Mouse (Mus musculus): ENCODE data around the gene Cnnm2. TPM values are rescaled to one million over a fixed set of nuclear protein-coding genes. Genes with fewer than 3 reads are reported as not detected.

Cnnm2 gene
- polyA plus RNA-seq, 1 experiment from 2014 or later, result 3.1 TPM

GRCm38 (mm10) chr19:46877886-46878285 is 116.5 kb downstream of the Cnnm2 start:
- H3K9me3 ChIP-seq, result no peaks in the 10 kb centered on the region
- H3K4me2 ChIP-seq, result no peak overlapping the region
- no peak overlapping the region for H3K4me3 ChIP-seq (replicated peaks)
- peaks cover 3% of the 10 kb centered on the region; the same call in 1 of the 2 replicates for H3K36me3 ChIP-seq
- H3K9ac ChIP-seq, result no peak overlapping the region
- H3K4me1 ChIP-seq, result no peaks in the 10 kb centered on the region
- 86% methylated on average over 13 of the region's 13 CpGs for WGBS
- ATAC-seq (ENCODE audit: insufficient read depth, low FRiP score, low read depth), result no peak
- no peaks in the 10 kb centered on the region for H3K27me3 ChIP-seq (replicated peaks)
- no peak overlapping the region for H3K27ac ChIP-seq

- Histone ChIP-seq H3K9ac (no peak overlapping the region), H3K27me3 (replicated peaks) (no peaks in the 10 kb centered on the region), H3K4me1 (no peaks in the 10 kb centered on the region), H3K9me3 (no peaks in the 10 kb centered on the region), H3K4me2 (no peak overlapping the region), H3K4me3 (replicated peaks) (no peak overlapping the region), H3K27ac (no peak overlapping the region), H3K36me3 (peaks cover 3% of the 10 kb centered on the region; the same call in 1 of the 2 replicates)
- WGBS, result 46% methylated on average over 13 of the region's 13 CpGs
- ATAC-seq (ENCODE audit: insufficient read depth, low FRiP score, low read depth), result no peak
Measured at GRCm38 (mm10) chr19:46878346-46878745, 117.0 kb downstream of the Cnnm2 start.

- Histone ChIP-seq H3K4me3 (replicated peaks) (no peak overlapping the region), H3K9ac (no peak overlapping the region), H3K9me3 (no peaks in the 10 kb centered on the region), H3K27ac (no peak overlapping the region), H3K36me3 (peaks cover 12% of the 10 kb centered on the region; the same call in 1 of the 2 replicates), H3K4me1 (no peaks in the 10 kb centered on the region), H3K27me3 (replicated peaks) (no peaks in the 10 kb centered on the region), H3K4me2 (no peak overlapping the region)
- ATAC-seq (ENCODE audit: insufficient read depth, low FRiP score, low read depth), result no peak
- WGBS, result 96% methylated on average over 2 of the region's 2 CpGs
Measured at GRCm38 (mm10) chr19:46879876-46880275, 118.5 kb downstream of the Cnnm2 start.

GRCm38 (mm10) chr19:46885365-46885764 is 124.0 kb downstream of the Cnnm2 start:
- no peaks in the 10 kb centered on the region for H3K9me3 ChIP-seq
- H3K4me2 ChIP-seq, result no peak overlapping the region
- no peak for ATAC-seq (ENCODE audit: insufficient read depth, low FRiP score, low read depth)
- WGBS, result 92% methylated on average over 4 of the region's 4 CpGs
- H3K36me3 ChIP-seq, result peaks cover 46% of the 10 kb centered on the region; the same call in 1 of the 2 replicates
- no peak overlapping the region for H3K9ac ChIP-seq
- H3K27ac ChIP-seq, result peak overlapping the region; percentile 33; the same call in 1 of the 2 replicates
- H3K4me1 ChIP-seq, result no peaks in the 10 kb centered on the region
- no peaks in the 10 kb centered on the region for H3K27me3 ChIP-seq (replicated peaks)
- H3K4me3 ChIP-seq (replicated peaks), result no peak overlapping the region

- no peaks in the 10 kb centered on the region for H3K27me3 ChIP-seq (replicated peaks)
- H3K36me3 ChIP-seq, result peaks cover 50% of the 10 kb centered on the region; the same call in 1 of the 2 replicates
- no peak overlapping the region for H3K9ac ChIP-seq
- WGBS, result 79% methylated on average over 7 of the region's 7 CpGs
- no peak overlapping the region for H3K4me2 ChIP-seq
- H3K9me3 ChIP-seq, result no peaks in the 10 kb centered on the region
- no peak overlapping the region for H3K27ac ChIP-seq
- H3K4me3 ChIP-seq (replicated peaks), result no peak overlapping the region
- ATAC-seq (ENCODE audit: insufficient read depth, low FRiP score, low read depth), result no peak
- no peaks in the 10 kb centered on the region for H3K4me1 ChIP-seq
Measured at GRCm38 (mm10) chr19:46886826-46887225, 125.4 kb downstream of the Cnnm2 start.

GRCm38 (mm10) chr19:46887811-46888527 is 126.6 kb downstream of the Cnnm2 start:
- Histone ChIP-seq H3K4me2 (no peak overlapping the region), H3K9me3 (no peaks in the 10 kb centered on the region), H3K4me3 (replicated peaks) (no peak overlapping the region), H3K36me3 (peaks cover 47% of the 10 kb centered on the region; the same call in 1 of the 2 replicates), H3K9ac (no peak overlapping the region), H3K27me3 (replicated peaks) (no peaks in the 10 kb centered on the region), H3K4me1 (no peaks in the 10 kb centered on the region), H3K27ac (no peak overlapping the region)
- ATAC-seq (ENCODE audit: insufficient read depth, low FRiP score, low read depth), result no peak
- WGBS, result 71% methylated on average over 14 of the region's 14 CpGs

- Histone ChIP-seq H3K9me3 (no peaks in the 10 kb centered on the region), H3K9ac (no peak overlapping the region), H3K4me3 (replicated peaks) (no peak overlapping the region), H3K4me2 (no peak overlapping the region), H3K27me3 (replicated peaks) (no peaks in the 10 kb centered on the region), H3K36me3 (peaks cover 39% of the 10 kb centered on the region; the same call in 1 of the 2 replicates), H3K27ac (no peak overlapping the region), H3K4me1 (no peaks in the 10 kb centered on the region)
- no peak for ATAC-seq (ENCODE audit: insufficient read depth, low FRiP score, low read depth)
- WGBS, result 93% methylated on average over 8 of the region's 8 CpGs
Measured at GRCm38 (mm10) chr19:46889666-46890065, 128.3 kb downstream of the Cnnm2 start.

- H3K4me3 ChIP-seq (replicated peaks), result no peak overlapping the region
- 94% methylated on average over 8 of the region's 8 CpGs for WGBS
- no peak overlapping the region for H3K4me2 ChIP-seq
- H3K9me3 ChIP-seq, result no peaks in the 10 kb centered on the region
- ATAC-seq (ENCODE audit: insufficient read depth, low FRiP score, low read depth), result no peak
- H3K9ac ChIP-seq, result no peak overlapping the region
- H3K27me3 ChIP-seq (replicated peaks), result no peaks in the 10 kb centered on the region
- H3K27ac ChIP-seq, result no peak overlapping the region
- no peaks in the 10 kb centered on the region for H3K4me1 ChIP-seq
- H3K36me3 ChIP-seq, result peaks cover 34% of the 10 kb centered on the region; the same call in 1 of the 2 replicates
Measured at GRCm38 (mm10) chr19:46890657-46891056, 129.3 kb downstream of the Cnnm2 start.

- Histone ChIP-seq H3K4me3 (replicated peaks) (no peak overlapping the region), H3K9ac (no peak overlapping the region), H3K4me1 (no peaks in the 10 kb centered on the region), H3K4me2 (no peak overlapping the region), H3K27me3 (replicated peaks) (no peaks in the 10 kb centered on the region), H3K36me3 (peaks cover 43% of the 10 kb centered on the region; the same call in 1 of the 2 replicates), H3K9me3 (no peaks in the 10 kb centered on the region), H3K27ac (no peak overlapping the region)
- WGBS, result 64% methylated on average over 3 of the region's 3 CpGs
- no peak for ATAC-seq (ENCODE audit: insufficient read depth, low FRiP score, low read depth)
Measured at GRCm38 (mm10) chr19:46892856-46893255, 131.5 kb downstream of the Cnnm2 start.

GRCm38 (mm10) chr19:46893484-46893883 is 132.1 kb downstream of the Cnnm2 start:
- no peak for ATAC-seq (ENCODE audit: insufficient read depth, low FRiP score, low read depth)
- H3K27me3 ChIP-seq (replicated peaks), result no peaks in the 10 kb centered on the region
- no peaks in the 10 kb centered on the region for H3K4me1 ChIP-seq
- H3K9me3 ChIP-seq, result no peaks in the 10 kb centered on the region
- no peak overlapping the region for H3K9ac ChIP-seq
- no peak overlapping the region for H3K4me3 ChIP-seq (replicated peaks)
- no peak overlapping the region for H3K27ac ChIP-seq
- 75% methylated on average over 7 of the region's 7 CpGs for WGBS
- no peak overlapping the region for H3K4me2 ChIP-seq
- peaks cover 43% of the 10 kb centered on the region for H3K36me3 ChIP-seq

- no peaks in the 10 kb centered on the region for H3K27me3 ChIP-seq (replicated peaks)
- H3K36me3 ChIP-seq, result peaks cover 22% of the 10 kb centered on the region
- no peak overlapping the region for H3K4me2 ChIP-seq
- H3K4me1 ChIP-seq, result no peaks in the 10 kb centered on the region
- no peak overlapping the region for H3K9ac ChIP-seq
- no peaks in the 10 kb centered on the region for H3K9me3 ChIP-seq
- 85% methylated on average over 3 of the region's 3 CpGs for WGBS
- no peak overlapping the region for H3K27ac ChIP-seq
- H3K4me3 ChIP-seq (replicated peaks), result no peak overlapping the region
- ATAC-seq (ENCODE audit: insufficient read depth, low FRiP score, low read depth), result no peak
Measured at GRCm38 (mm10) chr19:46897135-46897534, 135.7 kb downstream of the Cnnm2 start.

- no peaks in the 10 kb centered on the region for H3K27me3 ChIP-seq (replicated peaks)
- H3K9ac ChIP-seq, result no peak overlapping the region
- WGBS, result 72% methylated on average over 5 of the region's 5 CpGs
- H3K4me2 ChIP-seq, result no peak overlapping the region
- H3K4me3 ChIP-seq (replicated peaks), result no peak overlapping the region
- H3K4me1 ChIP-seq, result no peaks in the 10 kb centered on the region
- no peak overlapping the region for H3K27ac ChIP-seq
- no peak for ATAC-seq (ENCODE audit: insufficient read depth, low FRiP score, low read depth)
- peaks cover 22% of the 10 kb centered on the region for H3K36me3 ChIP-seq
- H3K9me3 ChIP-seq, result no peaks in the 10 kb centered on the region
Measured at GRCm38 (mm10) chr19:46898222-46898621, 136.8 kb downstream of the Cnnm2 start.

All from stomach, embryonic 15.5 days (tissue).